Mouse (Mus musculus): ENCODE measurements at regions not wholly inside any gene's neighbourhood (a gene's known extent, or its start where the extent isn't known, plus 50 kb on each side); places are given as distances from the start of the nearest gene placed in this dataset.

GRCm38 (mm10) chr5:10477461-10477860 is 231.1 kb upstream of the Gm5152 start:
- TF ChIP-seq POLR2A (IDR thresholded peaks at IDR 0.05; ENCODE audit: borderline replicate concordance, extremely low read depth, insufficient read depth, insufficient read length, poor library complexity, severe bottlenecking) (no peak), CTCF (IDR thresholded peaks at IDR 0.05; ENCODE audit: borderline replicate concordance, extremely low read depth, insufficient read depth, insufficient read length) (no peak)
